Mouse (Mus musculus): ENCODE data around the gene Prkce. TPM values are rescaled to one million over a fixed set of nuclear protein-coding genes. Genes with fewer than 3 reads are reported as not detected.
A peak's percentile ranks its signal among the peaks of the same experiment; 100 is the strongest.

Prkce gene
- polyA plus RNA-seq, 1 experiment from 2014 or later, result 44.3 TPM

DNA sequence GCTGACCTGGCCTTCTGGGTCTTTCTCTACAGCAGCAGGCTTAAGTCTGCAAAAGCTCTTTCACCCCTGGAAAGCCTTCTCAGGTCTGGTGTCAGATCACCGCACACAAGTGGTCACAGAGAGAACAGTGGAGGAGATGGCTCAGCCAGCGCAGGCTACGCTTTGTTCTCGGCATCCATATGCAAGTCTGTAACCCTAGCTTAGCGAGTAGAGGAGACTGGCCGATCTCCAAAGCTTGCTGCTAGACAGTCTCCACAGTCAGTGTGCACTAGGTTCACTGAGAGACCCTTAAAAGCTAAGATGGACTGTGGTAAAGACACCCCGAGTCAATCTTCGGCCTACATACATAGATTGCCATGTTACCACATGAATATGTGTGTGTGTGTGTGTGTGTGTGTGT is 164.2 kb downstream of the Prkce start:
- Histone ChIP-seq H3K27me3 (ENCODE audit: control insufficient read depth, insufficient read depth, low read length) (no peaks in the 10 kb centered on the region), H3K4me2 (ENCODE audit: low read depth, low read length) (no peak overlapping the region), H3K9ac (replicated peaks; ENCODE audit: low read depth, low read length) (no peak overlapping the region), H3K36me3 (ENCODE audit: control insufficient read depth, insufficient read depth, low read length) (no peaks in the 10 kb centered on the region), H3K4me1 (ENCODE audit: control insufficient read depth, insufficient read depth, low read length) (peaks cover 26% of the 10 kb centered on the region), H3K27ac (ENCODE audit: low read depth, low read length) (0 out of 2 replicates have a peak overlapping the region, but pooled peaks have one; percentile 67), H3K9me3 (ENCODE audit: control insufficient read depth, low read length) (no peaks in the 10 kb centered on the region), H3K4me3 (ENCODE audit: low read depth, low read length) (no peak overlapping the region)
- no peak for ATAC-seq (ENCODE audit: low read depth)
- 77% methylated on average over 8 of the region's 8 CpGs for WGBS

DNA sequence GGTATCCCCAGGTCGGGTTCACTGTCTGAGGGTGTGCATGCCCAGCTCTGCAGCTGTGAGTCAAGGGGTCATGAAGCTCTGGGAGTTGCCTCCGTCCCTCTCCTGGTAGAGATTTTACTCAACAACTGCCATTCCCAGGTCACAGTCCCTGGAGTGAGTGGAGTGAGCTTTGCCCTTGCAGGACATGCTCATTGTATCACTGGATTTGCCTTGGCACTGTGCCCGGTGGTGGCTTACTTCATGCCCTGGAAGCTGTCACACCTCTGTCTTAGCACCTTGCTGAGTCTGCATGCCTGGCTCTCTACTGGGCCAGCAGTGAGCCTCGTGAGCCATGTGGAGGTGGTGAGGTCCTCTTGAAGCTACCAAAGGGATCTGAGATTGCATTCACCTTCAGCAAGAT is 167.4 kb downstream of the Prkce start:
- H3K27me3 ChIP-seq (ENCODE audit: control insufficient read depth, insufficient read depth, low read length), result no peaks in the 10 kb centered on the region
- H3K9me3 ChIP-seq (ENCODE audit: control insufficient read depth, low read length), result no peaks in the 10 kb centered on the region
- WGBS, result 92% methylated on average over 4 of the region's 4 CpGs
- peaks cover 16% of the 10 kb centered on the region for H3K4me1 ChIP-seq (ENCODE audit: control insufficient read depth, insufficient read depth, low read length)
- H3K4me2 ChIP-seq (ENCODE audit: low read depth, low read length), result no peak overlapping the region
- no peaks in the 10 kb centered on the region for H3K36me3 ChIP-seq (ENCODE audit: control insufficient read depth, insufficient read depth, low read length)
- H3K4me3 ChIP-seq (ENCODE audit: low read depth, low read length), result no peak overlapping the region
- H3K27ac ChIP-seq (ENCODE audit: low read depth, low read length), result no peak overlapping the region
- H3K9ac ChIP-seq (replicated peaks; ENCODE audit: low read depth, low read length), result no peak overlapping the region
- ATAC-seq (ENCODE audit: low read depth), result no peak

DNA sequence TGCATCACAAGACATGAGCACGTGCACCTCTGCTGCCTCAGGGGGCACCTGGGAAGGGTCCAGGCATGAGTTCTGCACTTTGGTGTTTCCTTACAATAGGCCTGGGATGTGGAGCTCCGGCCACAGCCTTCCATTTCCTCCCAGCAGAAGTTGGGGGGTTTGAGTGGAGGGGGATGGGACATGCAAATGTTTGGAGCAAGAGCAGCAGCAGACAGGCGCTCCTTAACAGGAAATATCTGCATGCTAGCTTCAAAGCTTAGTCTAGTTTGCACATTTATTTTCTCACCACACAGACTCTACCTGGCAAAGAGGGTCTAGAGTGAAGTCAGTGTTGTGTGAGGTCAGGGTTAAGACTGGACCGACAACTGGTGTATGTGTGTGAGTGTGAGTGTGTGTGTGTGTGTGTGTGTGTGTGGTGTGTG is 169.1 kb downstream of the Prkce start:
- Histone ChIP-seq H3K4me1 (ENCODE audit: control insufficient read depth, insufficient read depth, low read length) (no peaks in the 10 kb centered on the region), H3K9me3 (ENCODE audit: control insufficient read depth, low read length) (no peaks in the 10 kb centered on the region), H3K4me3 (ENCODE audit: low read depth, low read length) (no peak overlapping the region), H3K27ac (ENCODE audit: low read depth, low read length) (no peak overlapping the region), H3K36me3 (ENCODE audit: control insufficient read depth, insufficient read depth, low read length) (no peaks in the 10 kb centered on the region), H3K27me3 (ENCODE audit: control insufficient read depth, insufficient read depth, low read length) (no peaks in the 10 kb centered on the region), H3K4me2 (ENCODE audit: low read depth, low read length) (no peak overlapping the region), H3K9ac (replicated peaks; ENCODE audit: low read depth, low read length) (no peak overlapping the region)
- 79% methylated on average over 4 of the region's 4 CpGs for WGBS
- ATAC-seq (ENCODE audit: low read depth), result no peak

DNA sequence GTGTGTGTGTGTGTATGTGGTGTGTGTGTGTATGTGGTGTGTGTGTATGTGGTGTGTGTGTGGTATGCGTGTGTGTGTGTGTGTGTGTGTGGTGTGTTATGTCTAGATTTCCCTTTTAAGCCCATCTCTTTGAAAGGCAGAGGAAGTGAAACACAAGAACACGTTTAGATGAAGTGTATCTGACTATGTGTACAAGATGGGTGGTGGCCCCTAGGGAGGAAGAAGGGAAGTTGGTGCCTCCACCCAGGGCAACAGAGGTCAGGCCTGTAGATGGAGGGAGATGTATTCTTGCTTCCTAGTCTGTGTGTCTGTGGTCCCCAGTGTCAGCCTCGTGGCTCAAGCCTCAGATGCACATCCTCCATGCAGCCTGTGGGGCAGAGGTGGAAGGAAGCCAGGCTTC is 169.5 kb downstream of the Prkce start:
- no peak for ATAC-seq (ENCODE audit: low read depth)
- H3K27me3 ChIP-seq (ENCODE audit: control insufficient read depth, insufficient read depth, low read length), result no peaks in the 10 kb centered on the region
- no peak overlapping the region for H3K9ac ChIP-seq (replicated peaks; ENCODE audit: low read depth, low read length)
- no peaks in the 10 kb centered on the region for H3K9me3 ChIP-seq (ENCODE audit: control insufficient read depth, low read length)
- no peak overlapping the region for H3K27ac ChIP-seq (ENCODE audit: low read depth, low read length)
- no peaks in the 10 kb centered on the region for H3K4me1 ChIP-seq (ENCODE audit: control insufficient read depth, insufficient read depth, low read length)
- WGBS, result 84% methylated on average over 3 of the region's 3 CpGs
- no peak overlapping the region for H3K4me2 ChIP-seq (ENCODE audit: low read depth, low read length)
- H3K36me3 ChIP-seq (ENCODE audit: control insufficient read depth, insufficient read depth, low read length), result no peaks in the 10 kb centered on the region
- H3K4me3 ChIP-seq (ENCODE audit: low read depth, low read length), result no peak overlapping the region

DNA sequence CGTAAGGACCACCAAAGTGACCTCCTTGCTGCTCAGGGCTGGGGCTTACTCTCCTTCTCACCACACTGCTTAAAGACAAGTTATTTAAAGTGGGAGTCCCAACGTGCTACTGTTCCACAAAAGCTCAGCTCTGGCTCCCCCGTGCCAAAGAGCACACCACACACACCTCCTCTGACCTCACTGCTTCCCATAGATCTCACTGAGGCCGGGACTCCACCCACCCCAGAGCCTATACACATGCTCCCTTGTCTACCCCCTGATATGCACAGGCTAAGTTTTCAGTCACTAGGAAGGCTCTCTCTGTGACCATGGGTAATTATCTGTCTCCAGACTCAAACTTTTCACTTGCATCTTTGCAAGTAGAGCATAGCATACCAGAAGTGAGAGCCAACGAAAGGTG is 170.7 kb downstream of the Prkce start:
- Histone ChIP-seq H3K36me3 (ENCODE audit: control insufficient read depth, insufficient read depth, low read length) (no peaks in the 10 kb centered on the region), H3K9me3 (ENCODE audit: control insufficient read depth, low read length) (no peaks in the 10 kb centered on the region), H3K9ac (replicated peaks; ENCODE audit: low read depth, low read length) (no peak overlapping the region), H3K4me1 (ENCODE audit: control insufficient read depth, insufficient read depth, low read length) (no peaks in the 10 kb centered on the region), H3K4me3 (ENCODE audit: low read depth, low read length) (no peak overlapping the region), H3K4me2 (ENCODE audit: low read depth, low read length) (no peak overlapping the region), H3K27ac (ENCODE audit: low read depth, low read length) (no peak overlapping the region), H3K27me3 (ENCODE audit: control insufficient read depth, insufficient read depth, low read length) (no peaks in the 10 kb centered on the region)
- ATAC-seq (ENCODE audit: low read depth), result no peak
- WGBS, result 80% methylated on average over 5 of the region's 5 CpGs

DNA sequence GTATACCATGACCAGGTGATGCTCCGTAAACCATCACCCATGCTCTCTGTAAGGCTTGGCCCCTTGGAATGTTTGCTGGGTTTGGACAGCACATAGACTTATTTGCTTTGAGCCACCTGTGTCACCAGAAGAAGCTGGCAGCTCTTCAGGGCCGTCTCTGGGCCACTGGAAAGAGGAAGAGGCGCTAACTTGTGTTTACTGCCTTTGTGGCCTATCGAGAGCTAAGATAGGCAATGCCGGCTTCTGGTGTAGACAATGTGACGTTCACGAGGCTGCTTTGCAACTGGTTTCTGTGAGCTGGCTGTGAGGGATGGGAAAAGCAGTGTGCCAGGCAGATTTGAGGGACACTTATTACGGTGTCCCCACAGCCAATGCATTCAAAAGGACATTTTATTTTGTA is 176.4 kb downstream of the Prkce start:
- H3K36me3 ChIP-seq (ENCODE audit: control insufficient read depth, insufficient read depth, low read length), result no peaks in the 10 kb centered on the region
- no peak overlapping the region for H3K4me3 ChIP-seq (ENCODE audit: low read depth, low read length)
- 69% methylated on average over 8 of the region's 8 CpGs for WGBS
- ATAC-seq (ENCODE audit: low read depth), result no peak
- H3K4me1 ChIP-seq (ENCODE audit: control insufficient read depth, insufficient read depth, low read length), result peaks cover 7% of the 10 kb centered on the region; the same call in 1 of the 2 replicates
- no peaks in the 10 kb centered on the region for H3K27me3 ChIP-seq (ENCODE audit: control insufficient read depth, insufficient read depth, low read length)
- H3K4me2 ChIP-seq (ENCODE audit: low read depth, low read length), result no peak overlapping the region
- H3K9me3 ChIP-seq (ENCODE audit: control insufficient read depth, low read length), result no peaks in the 10 kb centered on the region
- H3K9ac ChIP-seq (replicated peaks; ENCODE audit: low read depth, low read length), result no peak overlapping the region
- H3K27ac ChIP-seq (ENCODE audit: low read depth, low read length), result no peak overlapping the region

DNA sequence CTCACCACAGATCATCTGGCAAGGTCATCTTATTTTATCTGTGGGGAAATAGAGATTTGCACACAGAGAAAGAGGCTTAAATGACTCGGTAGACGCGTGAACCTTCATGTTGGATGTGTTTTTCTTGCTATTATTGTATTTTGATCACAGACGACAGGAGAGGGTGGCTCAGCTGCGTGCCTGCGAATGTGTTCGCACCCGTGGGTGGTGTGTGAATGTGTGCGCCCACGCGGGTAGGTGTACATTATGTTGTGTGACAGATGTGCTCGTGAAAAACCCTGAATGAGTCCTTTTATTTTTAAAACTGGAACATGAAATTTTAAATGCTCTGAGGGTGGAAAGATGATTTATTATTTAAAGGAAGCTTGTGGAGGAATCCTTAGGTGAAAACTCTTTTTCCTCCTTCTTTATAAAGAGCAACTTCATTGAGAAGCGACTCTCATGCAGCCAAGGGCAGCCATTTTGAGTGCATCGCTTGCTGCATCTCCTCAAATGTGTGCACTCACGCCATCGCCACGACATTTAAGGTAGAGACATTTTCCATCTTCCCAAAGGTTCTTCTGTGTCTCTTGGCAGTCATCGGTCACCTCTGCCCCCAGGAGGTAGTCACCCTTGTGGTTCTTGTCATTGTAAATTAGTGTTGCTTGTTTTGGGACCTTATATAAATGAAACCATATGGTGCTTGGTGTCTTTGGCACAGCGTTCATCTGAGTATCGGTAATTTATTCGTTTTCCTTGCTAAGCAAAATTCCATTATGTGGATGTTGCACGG is 177.8 kb downstream of the Prkce start:
- ATAC-seq (ENCODE audit: low read depth), result no peak
- 75% methylated on average over 22 of the region's 22 CpGs for WGBS
- H3K4me3 ChIP-seq (ENCODE audit: low read depth, low read length), result no peak overlapping the region
- H3K36me3 ChIP-seq (ENCODE audit: control insufficient read depth, insufficient read depth, low read length), result no peaks in the 10 kb centered on the region
- H3K4me2 ChIP-seq (ENCODE audit: low read depth, low read length), result no peak overlapping the region
- H3K4me1 ChIP-seq (ENCODE audit: control insufficient read depth, insufficient read depth, low read length), result peaks cover 7% of the 10 kb centered on the region; the same call in 1 of the 2 replicates
- H3K9me3 ChIP-seq (ENCODE audit: control insufficient read depth, low read length), result no peaks in the 10 kb centered on the region
- H3K9ac ChIP-seq (replicated peaks; ENCODE audit: low read depth, low read length), result no peak overlapping the region
- peak overlapping the region; percentile 22; the same call in 1 of the 2 replicates for H3K27ac ChIP-seq (ENCODE audit: low read depth, low read length)
- no peaks in the 10 kb centered on the region for H3K27me3 ChIP-seq (ENCODE audit: control insufficient read depth, insufficient read depth, low read length)

DNA sequence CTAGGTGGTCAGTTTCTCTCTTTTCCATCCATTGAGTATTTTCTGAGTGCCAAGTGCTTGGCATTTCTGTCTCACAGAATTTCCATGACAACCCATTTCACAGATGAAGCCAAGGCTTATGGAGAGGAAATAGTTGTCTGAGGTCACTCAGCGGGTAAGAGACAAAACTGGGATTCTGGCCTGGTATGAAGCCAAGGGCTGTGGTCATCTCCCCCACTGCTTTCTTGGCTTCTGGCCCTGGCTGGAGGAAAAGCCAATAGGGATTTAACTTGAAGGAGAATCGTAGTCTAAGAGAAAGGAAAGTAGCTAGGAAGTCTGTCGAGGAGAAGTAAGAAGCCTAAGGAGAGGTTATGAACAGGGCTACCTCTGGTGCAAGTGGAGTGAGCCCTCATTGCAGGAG is 182.7 kb downstream of the Prkce start:
- Histone ChIP-seq H3K9ac (replicated peaks; ENCODE audit: low read depth, low read length) (no peak overlapping the region), H3K4me2 (ENCODE audit: low read depth, low read length) (no peak overlapping the region), H3K9me3 (ENCODE audit: control insufficient read depth, low read length) (no peaks in the 10 kb centered on the region), H3K27me3 (ENCODE audit: control insufficient read depth, insufficient read depth, low read length) (no peaks in the 10 kb centered on the region), H3K27ac (ENCODE audit: low read depth, low read length) (0 out of 2 replicates have a peak overlapping the region, but pooled peaks have one; percentile 34), H3K4me3 (ENCODE audit: low read depth, low read length) (no peak overlapping the region), H3K36me3 (ENCODE audit: control insufficient read depth, insufficient read depth, low read length) (no peaks in the 10 kb centered on the region), H3K4me1 (ENCODE audit: control insufficient read depth, insufficient read depth, low read length) (peaks cover 4% of the 10 kb centered on the region; the same call in 1 of the 2 replicates)
- 72% methylated on average over 3 of the region's 3 CpGs for WGBS
- no peak for ATAC-seq (ENCODE audit: low read depth)

DNA sequence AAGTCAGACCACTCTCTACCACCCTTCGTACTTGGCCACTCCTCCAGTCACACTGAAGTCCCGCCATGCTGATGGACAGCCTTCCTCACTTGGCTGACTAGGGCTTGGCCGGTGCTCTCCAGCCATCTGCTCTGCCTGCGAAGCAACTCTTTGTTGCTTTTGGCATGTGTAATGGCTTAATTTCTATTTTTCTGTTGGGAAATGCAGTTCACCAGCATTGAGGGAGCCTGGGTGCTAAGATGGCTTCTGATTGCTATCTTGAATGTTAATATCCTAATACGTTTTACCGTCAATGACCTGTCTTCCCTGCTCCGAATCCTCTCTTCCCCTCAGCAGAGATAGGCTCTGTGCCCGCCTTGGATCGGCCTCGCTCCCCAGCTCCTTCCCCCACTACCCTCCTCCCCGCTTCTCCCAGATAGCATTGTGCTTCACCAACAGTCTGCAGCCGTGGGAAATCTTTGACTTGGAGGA is 183.2 kb downstream of the Prkce start:
- 58% methylated on average over 12 of the region's 12 CpGs for WGBS
- no peak overlapping the region for H3K4me2 ChIP-seq (ENCODE audit: low read depth, low read length)
- no peak for ATAC-seq (ENCODE audit: low read depth)

More for the DNA sequence above, 183.2 kb downstream of the Prkce start:
- Histone ChIP-seq H3K4me3 (ENCODE audit: low read depth, low read length) (no peak overlapping the region), H3K27ac (ENCODE audit: low read depth, low read length) (no peak overlapping the region), H3K9me3 (ENCODE audit: control insufficient read depth, low read length) (no peaks in the 10 kb centered on the region), H3K4me1 (ENCODE audit: control insufficient read depth, insufficient read depth, low read length) (peaks cover under 1% of the 10 kb centered on the region; the same call in 1 of the 2 replicates), H3K36me3 (ENCODE audit: control insufficient read depth, insufficient read depth, low read length) (no peaks in the 10 kb centered on the region), H3K9ac (replicated peaks; ENCODE audit: low read depth, low read length) (no peak overlapping the region), H3K27me3 (ENCODE audit: control insufficient read depth, insufficient read depth, low read length) (no peaks in the 10 kb centered on the region)

All from neural tube, embryonic 14.5 days (tissue).